Mouse (Mus musculus) kidney, postnatal 25 days (tissue): ENCODE data around the gene Cebpz.

Source experiments
- DNase-seq, 2 experiments: peaks; one replicate each; pipeline ENCODE4 v3.0.0; 2021; ENCODE audit warnings: mixed read lengths in 2 of 2

Gene Cebpz

GRCm38 (mm10) chr17:78936466-78937228 is at the start of gene Cebpz, which contains the start of gene Ndufaf7:
Gene Cebpz, minus strand, starts transcription at chr17:78937066.
Gene Ndufaf7, plus strand, starts transcription at chr17:78937136.
- peak; percentile 98 for DNase-seq

- DNase-seq: no peak
Observed at GRCm38 (mm10) chr17:78983736-78984135, 46.9 kb upstream of the Cebpz start.

GRCm38 (mm10) chr17:78983166-78983565 is 46.3 kb upstream of the Cebpz start:
- DNase-seq: no peak

- DNase-seq: no peak
Observed at GRCm38 (mm10) chr17:78968500-78968899, 31.6 kb upstream of the Cebpz start.

- no peak for DNase-seq
Observed at GRCm38 (mm10) chr17:78966092-78966883, 29.4 kb upstream of the Cebpz start.

GRCm38 (mm10) chr17:78964387-78964786 is 27.5 kb upstream of the Cebpz start:
- DNase-seq: no peak

GRCm38 (mm10) chr17:78959473-78959872 is 22.6 kb upstream of the Cebpz start:
- DNase-seq: no peak

GRCm38 (mm10) chr17:78953240-78953639 is 16.4 kb upstream of the Cebpz start:
- no peak for DNase-seq

GRCm38 (mm10) chr17:78952070-78952469 is 15.2 kb upstream of the Cebpz start:
- no peak for DNase-seq

- DNase-seq: no peak
Observed at GRCm38 (mm10) chr17:78951225-78951624, 14.4 kb upstream of the Cebpz start.

- DNase-seq: no peak
Observed at GRCm38 (mm10) chr17:78942579-78942978, 5.7 kb upstream of the Cebpz start.

- DNase-seq: no peak
Observed at GRCm38 (mm10) chr17:78938927-78939326, 2.1 kb upstream of the Cebpz start.

GRCm38 (mm10) chr17:78937229-78937853 is 475 bp upstream of the Cebpz start:
- DNase-seq: no peak

GRCm38 (mm10) chr17:78935857-78936256 is 1.0 kb downstream of the Cebpz start:
- no peak for DNase-seq

- DNase-seq: no peak
Observed at GRCm38 (mm10) chr17:78917696-78918095, 19.2 kb downstream of the Cebpz start.

- no peak for DNase-seq
Observed at GRCm38 (mm10) chr17:78916899-78917298, 20.0 kb downstream of the Cebpz start.

- DNase-seq: peak; percentile 91 to 94
Observed at GRCm38 (mm10) chr17:78916369-78916813, 20.5 kb downstream of the Cebpz start, which contains the start of gene Cebpzos. Gene Cebpzos, plus strand, starts transcription at chr17:78916500.

GRCm38 (mm10) chr17:78915772-78916171 is 21.1 kb downstream of the Cebpz start:
- DNase-seq: no peak

- no peak for DNase-seq
Observed at GRCm38 (mm10) chr17:78913921-78914320, 22.9 kb downstream of the Cebpz start.

GRCm38 (mm10) chr17:78912861-78913281 is 24.0 kb downstream of the Cebpz start:
- DNase-seq: peak in 1 of 2 experiments; percentile 29

GRCm38 (mm10) chr17:78909374-78909773 is 27.5 kb downstream of the Cebpz start:
- DNase-seq: no peak

GRCm38 (mm10) chr17:78906892-78907291 is 30.0 kb downstream of the Cebpz start, which contains the start of gene Sult6b1:
Gene Sult6b1, minus strand, starts transcription at chr17:78906992.
- no peak for DNase-seq

GRCm38 (mm10) chr17:78903158-78903557 is 33.7 kb downstream of the Cebpz start:
- DNase-seq: no peak
